Mouse (Mus musculus): ENCODE data around the gene Tlcd1.

Gene Tlcd1

DNA sequence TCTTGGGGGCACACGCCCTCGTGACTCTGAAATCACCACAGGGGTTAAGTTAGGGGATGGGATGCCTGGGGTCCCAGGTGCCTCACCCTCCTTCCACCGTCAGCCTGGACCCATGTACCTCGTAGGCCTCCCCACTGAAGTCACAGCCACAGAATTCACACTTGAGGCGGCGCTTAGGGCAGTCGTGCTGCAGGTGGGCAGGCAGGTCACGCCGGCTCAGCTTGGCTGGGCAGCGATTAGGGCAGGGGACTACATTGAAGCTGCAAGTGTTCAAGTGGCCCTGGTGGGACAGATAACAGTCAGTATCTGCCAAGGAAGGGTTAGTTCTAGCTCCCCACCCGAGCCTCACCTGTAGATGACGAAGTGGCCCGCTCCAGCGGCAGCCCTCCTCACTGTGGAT lies 15.3 kb upstream of the Tlcd1 start:
- WGBS, result 90% methylated on average over 14 of the region's 14 CpGs

DNA sequence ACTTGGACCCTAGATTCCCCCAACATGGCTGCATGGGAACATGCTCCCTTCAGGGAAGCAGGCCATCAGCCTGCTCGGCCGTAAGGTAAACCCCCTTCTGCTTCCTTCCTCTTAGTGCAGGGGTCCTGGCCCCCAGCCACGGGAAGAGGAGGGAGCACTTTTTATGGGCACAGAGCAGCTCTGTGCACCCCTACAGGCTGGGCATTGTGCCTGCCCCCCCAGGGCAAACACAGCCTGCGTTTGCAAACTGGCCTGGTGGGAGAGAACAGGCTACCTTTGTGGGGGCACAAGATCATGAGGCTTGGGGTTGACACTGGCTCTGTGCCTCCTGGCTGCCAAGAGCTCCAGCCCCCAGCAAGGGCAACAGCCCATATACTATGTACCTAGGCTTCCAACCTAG lies 14.5 kb upstream of the Tlcd1 start:
- 37% methylated on average over 4 of the region's 4 CpGs for WGBS

DNA sequence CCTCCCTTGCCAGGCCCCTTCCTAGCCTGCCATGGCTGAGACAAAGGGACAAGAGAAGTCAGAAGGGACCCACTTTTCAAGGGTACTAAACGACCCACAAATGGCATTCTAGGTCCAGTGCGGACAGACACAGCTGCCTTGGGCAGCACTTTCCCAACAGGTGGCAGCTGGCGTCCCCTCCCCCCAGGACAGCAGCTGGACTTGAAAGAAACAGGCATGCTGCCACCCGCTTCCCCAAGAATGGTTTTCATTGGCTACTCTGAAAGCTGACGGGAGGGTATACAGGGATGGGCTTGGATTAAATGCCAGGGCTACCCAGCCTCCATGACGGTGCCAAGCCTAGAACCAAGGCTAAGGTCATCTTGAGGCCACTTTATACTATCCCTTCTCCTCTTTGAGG lies 14.0 kb upstream of the Tlcd1 start:
- WGBS, result 49% methylated on average over 6 of the region's 6 CpGs

DNA sequence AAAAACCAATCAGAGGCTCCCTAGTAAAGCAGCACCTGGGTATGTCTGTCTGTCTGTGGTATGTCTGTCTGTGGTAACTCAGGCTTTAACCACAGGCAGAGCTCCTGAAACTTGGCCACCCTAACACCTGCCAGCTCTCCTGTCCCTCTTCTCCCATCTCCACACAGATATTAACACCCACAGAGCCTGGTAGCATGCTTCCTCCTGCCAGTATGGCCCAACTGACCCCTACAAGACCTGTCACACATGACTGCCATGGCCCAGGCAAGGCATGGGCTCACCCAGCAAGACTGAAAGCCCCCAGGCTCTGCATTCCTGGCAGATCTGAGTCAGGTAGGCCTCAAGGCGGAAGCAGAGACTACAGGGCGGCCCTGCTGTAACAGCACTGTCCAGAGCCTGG lies 13.5 kb upstream of the Tlcd1 start:
- WGBS, result 95% methylated on average over 2 of the region's 2 CpGs

DNA sequence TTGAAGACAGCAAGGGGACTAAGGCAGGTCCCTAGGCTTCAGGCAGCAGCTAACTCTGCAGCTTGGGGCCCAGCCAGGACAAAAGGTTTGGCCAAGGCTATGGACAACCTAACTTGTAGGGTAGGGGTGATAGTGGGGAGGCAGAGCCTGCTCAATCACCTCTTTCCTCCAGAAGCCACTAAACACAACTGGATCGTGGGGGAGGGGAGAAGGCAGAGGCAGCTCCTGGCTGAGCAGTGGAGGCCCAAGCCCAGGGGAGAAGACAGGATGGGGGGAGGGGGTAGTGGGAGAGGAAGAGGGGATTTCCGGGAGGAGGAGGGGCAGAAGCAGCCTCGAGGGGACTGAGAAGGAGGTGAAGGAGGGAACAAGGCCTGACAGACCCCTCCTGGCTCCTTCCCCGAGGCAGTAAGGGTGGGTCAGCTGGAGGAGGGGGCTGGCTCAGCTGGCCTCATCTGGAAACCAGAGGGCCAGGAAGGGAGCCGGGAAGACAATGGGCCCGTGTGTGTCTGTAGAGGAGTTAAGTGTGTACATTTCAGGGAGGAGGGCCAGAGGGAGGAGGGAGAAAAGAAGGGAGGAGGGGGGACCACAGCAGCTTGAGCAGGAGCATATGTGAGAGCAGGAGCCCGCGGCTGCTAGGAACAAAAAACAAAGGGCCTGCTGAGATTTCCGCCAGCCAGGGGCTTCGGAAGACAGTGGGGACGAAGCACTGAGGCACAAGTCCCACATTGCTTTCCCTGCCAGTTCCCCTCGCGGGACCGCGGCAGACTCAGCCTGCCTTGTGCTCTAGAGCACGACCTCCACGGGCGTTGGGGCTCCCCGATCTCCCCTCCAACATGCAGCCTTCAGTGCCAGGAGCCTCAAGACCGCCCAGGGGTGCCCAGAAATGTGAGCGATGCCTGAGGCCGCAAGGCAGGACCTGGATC lies 12.6 kb upstream of the Tlcd1 start:
- WGBS, result 6% methylated on average over 22 of the region's 22 CpGs

DNA sequence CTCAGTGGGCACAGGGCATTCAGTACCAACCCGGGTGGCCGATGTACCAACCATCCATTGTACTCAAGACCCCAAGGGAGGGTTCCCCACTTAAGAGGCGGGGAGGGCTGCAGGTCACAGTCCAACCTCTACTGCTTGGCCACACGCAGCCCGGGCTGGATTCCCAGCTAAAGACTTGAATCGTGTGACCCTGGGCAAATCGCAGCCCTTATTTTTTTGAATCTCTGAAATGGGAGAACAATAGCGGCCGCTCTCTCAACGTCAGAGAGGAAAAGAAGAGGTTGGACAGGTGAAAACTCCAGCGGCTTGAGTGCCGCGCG lies 11.9 kb upstream of the Tlcd1 start:
- 1% methylated on average over 14 of the region's 14 CpGs for WGBS

DNA sequence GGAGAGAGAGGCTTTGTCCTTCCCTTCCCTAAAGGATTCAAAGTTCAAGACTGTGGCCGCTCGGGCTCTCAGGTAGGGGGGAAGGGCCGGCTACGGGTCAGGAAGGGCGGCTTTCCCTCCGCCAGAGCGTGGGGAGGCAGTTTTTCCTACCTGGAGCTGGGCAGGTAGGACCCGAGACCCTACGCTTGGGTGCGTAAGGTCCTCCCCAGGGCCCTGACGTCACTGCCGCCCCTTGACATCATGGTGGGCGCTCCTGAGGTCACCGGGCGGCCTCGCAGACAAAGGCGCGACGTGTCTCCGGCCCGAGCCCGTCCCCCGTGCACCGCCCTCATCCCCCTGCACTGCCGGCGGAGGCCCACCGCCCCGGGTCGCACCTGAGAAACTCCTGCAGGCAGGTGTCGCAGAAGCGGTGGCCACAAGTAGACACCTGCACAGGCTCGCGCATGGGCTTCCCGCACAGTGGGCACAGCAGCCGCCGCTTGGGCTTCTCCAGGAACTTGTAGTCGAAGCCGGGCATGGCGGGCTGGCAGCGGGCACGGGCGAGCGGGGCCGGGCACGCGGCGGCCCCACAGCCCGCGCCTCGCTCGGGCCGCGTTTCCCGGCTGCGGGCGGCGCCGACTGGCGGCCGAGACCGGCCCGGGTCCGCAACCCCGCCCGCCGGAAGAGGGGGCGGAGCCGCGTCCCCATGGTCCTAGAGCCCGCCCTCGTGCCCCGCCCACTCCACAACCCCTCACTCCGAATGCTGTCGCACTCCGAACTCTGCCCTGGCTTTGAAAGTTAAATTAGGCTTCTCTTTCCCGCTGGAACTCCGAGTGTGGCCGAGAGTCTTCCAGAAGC lies 11.4 kb upstream of the Tlcd1 start, which contains the start of gene Traf4:
TSS of gene Traf4 (minus strand) at position 666 of the 837 bp plus-strand sequence.
- WGBS, result under 1% methylated on average over 77 of the region's 78 CpGs

DNA sequence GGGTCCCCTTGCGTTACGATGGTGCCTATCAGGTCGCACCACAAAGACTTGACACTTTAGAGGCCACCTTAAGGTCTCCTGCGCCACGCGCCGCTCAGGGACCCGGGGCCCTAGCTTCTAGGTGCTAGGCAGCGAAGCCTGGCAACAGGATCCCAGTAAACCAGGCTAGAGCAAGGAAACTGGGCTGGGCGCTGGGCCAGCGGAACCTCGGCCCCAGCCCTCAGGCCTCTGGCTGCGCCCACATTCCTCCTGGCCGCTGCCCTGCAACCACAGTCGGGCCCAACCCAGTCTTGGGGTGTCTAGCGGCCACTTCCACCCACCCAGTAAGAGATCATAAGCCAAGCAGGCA lies 10.8 kb upstream of the Tlcd1 start:
- WGBS, result 3% methylated on average over 16 of the region's 16 CpGs

DNA sequence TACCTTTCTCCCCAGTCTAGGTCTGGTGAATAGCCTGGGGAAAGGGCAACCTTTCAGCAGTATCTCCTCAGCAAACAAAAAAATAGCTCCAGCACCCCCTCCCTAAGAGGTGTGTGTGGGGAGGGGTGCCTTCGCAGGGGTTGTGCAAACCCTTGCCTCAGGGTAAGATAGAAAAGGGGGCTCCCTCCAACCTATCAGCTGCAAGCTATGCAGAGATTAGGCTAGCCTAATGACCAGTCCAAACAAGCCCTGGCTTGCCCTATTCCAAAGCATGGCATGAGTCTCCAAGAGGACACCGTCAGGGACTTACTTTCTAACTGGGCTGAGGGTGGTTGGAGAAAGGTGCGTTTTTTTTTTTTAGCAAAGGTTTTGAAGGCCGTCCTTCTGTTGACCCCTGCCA lies 10.3 kb upstream of the Tlcd1 start:
- WGBS, result 70% methylated on average over 4 of the region's 4 CpGs

DNA sequence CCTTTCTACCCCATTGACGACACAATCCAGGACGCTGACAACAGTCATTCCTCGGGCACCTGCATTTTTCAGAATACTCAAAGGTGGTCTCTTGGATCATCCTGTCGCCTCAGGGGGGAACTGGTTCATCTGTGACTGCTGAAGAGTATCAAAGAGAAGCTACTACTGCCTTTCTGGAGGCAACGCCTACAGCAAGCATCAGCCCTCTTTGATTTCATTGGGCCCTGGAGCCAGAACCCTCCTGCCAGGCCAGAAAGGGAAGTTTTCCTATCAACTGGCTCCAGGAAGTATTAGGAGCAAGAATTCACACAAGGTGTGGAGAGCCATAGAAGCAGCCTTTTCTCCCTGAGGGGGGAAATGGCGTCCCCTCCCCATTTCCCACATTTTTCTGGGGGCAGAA lies 9.9 kb upstream of the Tlcd1 start:
- 92% methylated on average over 6 of the region's 6 CpGs for WGBS

DNA sequence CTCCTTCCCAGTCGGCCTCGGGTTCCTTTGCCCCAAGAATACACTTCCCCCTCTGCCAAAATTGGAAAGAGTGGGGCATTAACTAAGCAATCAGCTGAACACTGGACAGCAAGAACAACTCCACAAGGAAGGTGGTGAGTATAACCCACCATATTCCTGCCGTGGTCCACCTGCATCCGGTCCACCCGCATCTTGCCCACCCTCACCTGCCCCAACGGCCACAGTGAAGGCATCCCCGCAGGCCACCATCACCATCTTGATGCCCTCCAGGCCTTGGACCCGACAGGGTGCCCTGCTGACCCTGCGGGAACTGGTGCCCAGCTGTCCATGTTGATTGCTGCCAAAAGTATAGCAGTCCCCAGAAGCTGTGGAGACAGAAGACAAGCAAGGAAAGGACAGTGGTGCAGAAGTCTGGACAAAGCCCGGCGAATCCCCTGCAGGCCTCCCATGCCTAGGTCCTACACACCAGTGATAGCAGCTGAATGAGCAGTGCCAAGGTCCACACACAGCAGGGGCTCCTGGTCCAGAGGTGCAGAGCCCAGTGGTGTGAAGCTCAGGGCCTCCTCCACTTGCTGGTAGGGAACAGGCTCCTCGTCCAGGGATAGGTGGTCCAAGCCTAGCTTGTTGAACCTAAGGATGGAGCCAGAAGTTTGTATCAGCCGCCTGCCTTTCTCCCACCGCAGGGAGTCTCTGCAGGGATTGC lies 9.1 kb upstream of the Tlcd1 start:
- WGBS, result 92% methylated on average over 14 of the region's 14 CpGs

DNA sequence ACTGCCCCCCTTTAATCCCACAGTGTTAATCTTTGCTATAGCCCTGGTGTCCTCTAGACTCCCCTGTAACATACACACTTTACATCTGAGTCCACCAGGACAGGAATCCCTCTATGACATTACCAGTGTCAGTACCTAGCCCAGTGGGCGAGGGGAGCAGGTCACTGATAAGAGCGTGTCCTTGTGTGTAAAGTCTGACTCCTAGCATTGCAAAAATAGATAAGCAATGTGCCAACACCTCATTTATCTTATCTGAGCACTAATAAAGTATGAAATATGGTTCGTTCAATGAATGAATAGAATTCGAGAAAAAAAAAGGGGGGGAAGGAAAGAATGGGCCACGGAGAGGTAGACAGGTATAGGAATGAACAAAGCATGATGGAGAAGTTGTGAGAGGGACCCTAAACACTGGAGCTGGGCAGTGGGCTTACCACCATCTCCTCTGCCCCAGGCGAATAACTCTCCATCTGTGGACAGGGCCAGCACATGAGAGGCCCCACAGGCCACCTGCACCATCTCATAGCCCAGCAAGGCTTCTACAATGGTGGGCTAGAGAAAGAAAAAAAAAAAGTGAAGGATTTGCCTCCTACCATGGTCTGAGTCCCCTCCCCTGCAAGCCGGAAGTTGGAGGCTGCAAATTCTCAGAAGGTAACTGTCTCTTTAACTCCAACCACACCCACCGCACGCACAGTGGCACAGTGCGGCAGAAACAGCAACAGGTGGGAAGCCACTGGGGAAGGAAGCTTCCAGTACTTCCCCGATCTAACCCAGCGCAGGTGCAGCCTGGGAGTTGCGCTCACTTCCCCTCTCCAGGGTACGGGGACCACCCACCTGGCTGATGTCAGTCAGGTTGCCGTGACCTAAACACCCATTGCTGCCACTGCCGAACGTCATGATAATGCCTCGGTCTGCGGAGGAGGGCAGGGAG lies 7.7 kb upstream of the Tlcd1 start:
- WGBS, result 62% methylated on average over 19 of the region's 19 CpGs

DNA sequence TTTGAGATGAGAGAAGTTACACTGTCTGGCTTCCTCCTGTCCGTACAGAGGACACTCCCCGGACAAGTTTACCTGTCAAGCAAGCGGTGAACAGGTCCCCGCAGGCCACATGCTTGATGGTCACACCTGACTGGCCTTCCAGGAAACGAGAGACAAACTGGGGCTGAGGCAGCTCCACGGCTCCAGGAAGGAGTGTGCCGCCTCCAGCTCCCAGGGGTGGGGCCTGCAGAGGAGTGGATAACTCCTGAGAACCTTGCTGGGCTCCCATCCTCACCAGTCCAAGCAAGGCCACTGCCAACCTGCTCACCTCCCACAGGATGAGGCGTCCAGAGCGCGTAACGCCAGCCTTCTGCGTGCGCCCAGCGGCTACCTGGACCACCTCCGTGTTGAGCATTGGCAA lies 6.2 kb upstream of the Tlcd1 start:
- 94% methylated on average over 15 of the region's 15 CpGs for WGBS

DNA sequence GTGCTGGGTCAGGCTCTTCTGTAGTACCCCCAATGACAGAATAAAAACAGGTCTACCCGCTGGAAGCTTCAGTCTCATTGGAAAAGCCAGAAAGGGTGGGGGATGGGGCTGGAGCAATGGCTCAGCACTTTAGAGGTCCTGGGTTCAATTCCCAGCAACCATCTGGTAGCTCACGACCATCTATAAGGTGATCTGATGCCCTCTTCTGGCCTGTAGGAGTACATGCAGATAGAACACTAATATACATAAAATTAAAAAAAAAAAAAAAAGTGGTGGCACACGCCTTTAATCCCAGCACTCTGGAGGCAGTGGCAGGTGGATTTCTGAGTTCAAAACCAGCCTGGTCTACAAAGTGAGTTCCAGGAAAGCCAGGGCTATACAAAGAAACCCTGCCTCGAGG lies 5.2 kb upstream of the Tlcd1 start:
- 73% methylated on average over 4 of the region's 4 CpGs for WGBS

DNA sequence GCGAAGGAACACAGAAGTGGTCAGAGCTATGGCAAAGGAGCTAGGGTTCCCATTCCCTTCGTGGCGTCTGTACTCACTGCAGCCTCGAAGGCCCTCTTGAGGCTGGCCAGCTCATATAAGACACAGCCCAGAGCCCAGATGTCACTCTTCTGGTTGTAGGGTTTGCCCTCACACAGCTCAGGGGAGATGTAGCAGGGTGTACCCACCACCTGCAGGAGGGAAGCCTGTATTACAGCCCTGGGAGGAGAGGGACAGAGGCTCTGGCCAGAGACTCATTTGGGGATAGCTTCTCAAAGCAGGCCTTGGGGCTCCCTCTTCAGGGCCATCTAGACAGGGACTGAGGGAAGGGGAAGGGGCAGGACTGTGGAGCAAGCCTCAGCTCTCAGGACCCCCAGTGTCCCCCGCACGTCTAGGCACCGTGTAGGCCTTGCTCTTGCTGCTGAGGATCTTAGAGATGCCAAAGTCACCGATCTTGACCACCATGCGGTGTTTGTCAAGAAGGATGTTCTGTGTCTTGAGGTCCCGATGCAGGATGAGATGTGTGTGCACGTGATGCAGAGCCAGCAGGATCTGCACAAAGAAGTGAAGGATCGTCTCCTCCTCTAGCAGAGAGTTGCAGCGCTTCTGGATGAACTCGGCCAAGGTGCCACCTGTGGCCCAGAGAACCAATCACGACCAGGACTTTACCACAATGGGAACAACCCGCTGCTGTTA lies 4.3 kb upstream of the Tlcd1 start:
- 85% methylated on average over 16 of the region's 16 CpGs for WGBS

DNA sequence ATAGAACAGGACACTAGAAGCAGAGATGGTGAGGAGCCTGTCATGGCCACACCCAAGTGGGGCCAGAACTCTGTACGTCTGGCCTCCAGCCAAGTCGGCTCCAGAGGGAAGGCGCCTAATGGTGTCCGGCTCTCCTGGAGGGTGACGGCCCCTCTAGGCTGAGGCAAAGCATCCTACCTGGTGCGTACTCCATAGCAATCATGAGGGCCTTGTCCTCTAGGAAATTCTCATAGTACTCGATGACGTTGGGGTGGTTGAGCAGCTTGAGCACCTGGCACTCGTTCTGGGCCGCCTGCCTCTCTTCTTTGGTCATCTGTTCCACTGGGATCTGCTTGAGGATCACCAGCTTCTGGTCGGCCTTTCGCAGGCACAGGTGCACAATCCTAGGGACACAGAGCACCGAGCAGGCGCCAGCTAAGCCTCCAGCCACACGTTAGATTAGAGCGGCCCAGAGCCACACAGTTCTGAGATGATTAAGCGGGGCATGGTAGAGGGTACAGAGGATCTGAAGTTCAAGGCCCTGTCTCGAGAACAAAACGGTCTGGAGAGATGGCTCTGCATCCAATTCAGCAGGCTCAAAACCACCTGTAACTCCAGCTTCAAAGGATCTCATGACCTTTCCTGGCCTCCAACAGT lies 3.6 kb upstream of the Tlcd1 start:
- WGBS, result 89% methylated on average over 19 of the region's 19 CpGs

DNA sequence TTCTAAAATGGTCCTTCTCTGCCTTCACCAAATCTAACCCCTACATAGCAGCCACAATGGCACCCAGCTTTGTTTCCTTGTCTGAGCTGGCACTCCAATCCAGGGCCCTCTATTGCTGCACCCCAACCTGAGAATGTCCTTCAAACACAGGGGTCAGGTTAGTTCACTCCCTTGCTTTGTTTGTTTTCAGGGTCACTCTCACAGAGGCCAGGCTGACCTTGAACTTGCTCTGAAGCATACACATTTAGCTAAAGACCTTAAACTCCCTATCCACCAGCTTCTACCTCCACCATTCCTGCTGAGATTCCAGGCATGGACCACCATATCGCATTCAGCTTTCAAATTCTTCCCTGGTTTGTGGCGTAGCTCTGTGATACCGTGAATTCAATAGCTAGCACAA lies 2.0 kb upstream of the Tlcd1 start:
- 92% methylated on average over 3 of the region's 3 CpGs for WGBS

DNA sequence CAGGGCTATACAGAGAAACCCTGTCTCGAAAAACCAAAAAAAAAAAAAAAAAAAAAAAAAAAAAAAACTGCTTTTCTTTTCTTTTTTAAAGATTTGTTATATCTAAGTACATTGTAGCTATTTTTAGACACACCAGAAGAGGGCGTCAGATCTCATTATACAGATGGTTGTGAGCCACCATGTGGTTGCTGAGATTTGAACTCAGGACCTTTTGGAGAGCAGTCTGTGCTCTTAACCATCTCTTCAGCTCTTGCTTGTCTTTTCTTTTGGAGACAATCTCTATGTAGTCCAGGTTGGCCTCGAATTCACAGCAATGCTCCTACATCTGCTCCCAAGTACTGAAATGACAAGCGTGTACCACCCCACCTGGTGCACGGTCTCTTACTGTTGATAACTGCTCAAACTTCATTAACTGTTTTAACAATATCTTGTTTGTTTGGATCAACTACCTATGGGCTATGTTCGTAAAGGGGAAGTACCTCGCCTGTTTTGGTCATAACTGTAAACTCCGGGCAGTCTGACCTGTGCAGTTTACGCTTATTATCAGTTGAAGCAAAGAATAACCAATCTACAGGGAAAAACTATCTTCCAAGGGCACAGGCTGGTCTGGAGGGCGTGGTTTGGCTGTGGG lies 625 bp upstream of the Tlcd1 start:
- 2% methylated on average over 10 of the region's 10 CpGs for WGBS

DNA sequence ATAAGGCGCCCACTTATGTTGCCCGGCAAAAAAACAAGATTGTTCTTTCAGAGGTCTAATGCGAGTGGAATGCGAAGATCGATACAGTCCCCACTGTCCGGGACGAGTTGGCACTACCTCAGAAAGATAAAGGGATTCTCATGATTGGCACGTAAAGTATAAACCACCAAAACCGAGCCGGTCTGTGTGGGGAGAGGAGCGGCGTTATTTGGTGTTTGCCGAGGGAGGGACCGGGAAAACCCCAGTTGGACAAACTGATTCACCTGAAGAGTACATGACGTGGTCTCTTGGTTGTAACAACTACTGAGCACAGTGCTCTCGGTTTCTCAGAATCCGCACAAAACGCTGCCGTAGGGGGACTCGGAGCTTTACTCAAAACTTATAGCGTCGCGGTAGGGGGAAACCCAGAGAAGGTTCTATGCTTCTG lies 407 bp downstream of the Tlcd1 start:
- 1% methylated on average over 23 of the region's 23 CpGs for WGBS

DNA sequence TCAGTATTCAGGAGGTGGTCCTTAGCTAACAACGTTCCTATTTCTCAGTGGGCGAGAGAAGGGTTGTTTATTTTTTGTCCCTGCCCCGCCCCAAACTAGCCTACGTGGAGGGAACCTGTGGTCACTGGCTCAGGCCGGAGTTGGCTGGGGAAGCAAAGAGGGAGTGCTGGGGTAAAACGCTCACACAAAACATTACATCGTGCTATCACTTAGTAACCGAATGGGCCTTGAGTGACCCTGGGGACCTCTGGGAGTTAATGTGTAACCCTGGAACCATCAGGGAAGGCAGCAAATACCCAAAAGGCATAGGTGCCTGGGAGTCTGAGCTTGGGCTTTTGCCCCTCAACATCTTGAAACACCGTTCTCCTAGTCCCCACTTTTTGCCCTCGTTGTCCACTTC lies 926 bp downstream of the Tlcd1 start:
- 4% methylated on average over 10 of the region's 10 CpGs for WGBS
